Mouse (Mus musculus) hindbrain, embryonic 14.5 days (tissue): ENCODE data around the gene Dock2. TPM values are rescaled to one million over a fixed set of nuclear protein-coding genes. Genes with fewer than 3 reads are reported as not detected.

ENCODE experiments used
- ATAC-seq: fragments of 200-750 bp; cut with Nextera tagmentation; 2 replicates; pipeline ENCODE4 v1.8.0; 2017; ENCODE audit warnings: moderate number of reproducible peaks, mild to moderate bottlenecking, moderate TSS enrichment, moderate library complexity; ENCODE audit not compliant: low FRiP score
- DNase-seq: peaks from one replicate; pipeline ENCODE4 v3.0.0-alpha.2; 2015; ENCODE audit warnings: low spot score
- H3K27ac ChIP-seq: fragments of 300-500 bp; sonication (generic); 2 replicates; pipeline ENCODE4 v1.5.1; 2014; ENCODE audit warnings: mild to moderate bottlenecking, moderate library complexity
- H3K27me3 ChIP-seq: fragments of 300-500 bp; sonication (generic); 2 replicates; pipeline ENCODE4 v1.6.1; 2014; ENCODE audit warnings: mild to moderate bottlenecking, low read length, mixed read lengths; ENCODE audit not compliant: control insufficient read depth, insufficient read depth
- H3K36me3 ChIP-seq: fragments of 300-500 bp; sonication (generic); replicated peaks from 2 replicates; pipeline ENCODE4 v1.6.1; 2014; ENCODE audit not compliant: control insufficient read depth, insufficient read depth
- H3K4me1 ChIP-seq: fragments of 300-500 bp; sonication (generic); replicated peaks from 2 replicates; pipeline ENCODE4 v1.6.1; 2014; ENCODE audit warnings: antibody characterized with exemption, low read length, mixed read lengths; ENCODE audit not compliant: control insufficient read depth, insufficient read depth
- H3K4me2 ChIP-seq: fragments of 300-500 bp; sonication (generic); replicated peaks from 2 replicates; pipeline ENCODE4 v1.6.1; 2014; ENCODE audit warnings: mild to moderate bottlenecking, moderate library complexity
- H3K4me3 ChIP-seq: fragments of 300-500 bp; sonication (generic); replicated peaks from 2 replicates; pipeline ENCODE4 v1.5.1; 2014; ENCODE audit warnings: mild to moderate bottlenecking, low read length
- H3K9ac ChIP-seq: fragments of 300-500 bp; sonication (generic); 2 replicates; pipeline ENCODE4 v1.6.1; 2014
- H3K9me3 ChIP-seq: fragments of 300-500 bp; sonication (generic); 2 replicates; pipeline ENCODE4 v1.6.1; 2016; ENCODE audit warnings: low read length; ENCODE audit not compliant: control insufficient read depth
- WGBS: fragments of 180-500 bp; shearing (Covaris S2); extraction: QIAGEN DNeasy Blood & Tissue Kit; methylation state at CpG from one replicate; pipeline ENCODE4 v1.1.7; 2014; 5-methylcytosine and 5-hydroxymethylcytosine counted together
- polyA plus RNA-seq: library from polyadenylated mRNA; unstranded; fragments of >200 nt; fragmentation: Nextera tagmentation; extraction: Ambion mirVana; gene quantifications from 2 replicates; pipeline ENCODE4 v1.2.1, GENCODE M21; 2014

The Dock2 gene
- polyA plus RNA-seq, 1 experiment from 2014 or later, result 0.84 TPM

DNA sequence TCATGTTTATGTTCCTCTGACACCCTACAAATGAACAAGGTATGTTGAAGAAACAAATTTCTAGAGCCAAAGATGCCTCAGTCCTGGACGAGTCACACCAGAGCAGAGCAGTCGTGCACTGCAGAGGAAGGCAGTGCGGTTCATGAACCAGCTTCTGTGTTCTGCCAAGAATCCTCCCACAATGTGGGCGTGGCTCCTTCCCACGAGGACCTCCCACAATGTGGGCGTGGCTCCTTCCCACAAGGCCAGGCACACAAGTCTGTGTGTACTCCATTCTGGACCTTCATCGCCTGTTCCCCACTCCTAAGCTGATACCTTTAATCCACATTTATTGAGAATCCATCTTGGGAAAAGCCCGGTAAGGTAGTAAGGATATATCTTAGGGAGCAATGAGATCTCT is 8.2 kb upstream of the Dock2 start:
- H3K4me2 ChIP-seq, result no peak overlapping the region
- no peaks in the 10 kb centered on the region for H3K27me3 ChIP-seq

DNA sequence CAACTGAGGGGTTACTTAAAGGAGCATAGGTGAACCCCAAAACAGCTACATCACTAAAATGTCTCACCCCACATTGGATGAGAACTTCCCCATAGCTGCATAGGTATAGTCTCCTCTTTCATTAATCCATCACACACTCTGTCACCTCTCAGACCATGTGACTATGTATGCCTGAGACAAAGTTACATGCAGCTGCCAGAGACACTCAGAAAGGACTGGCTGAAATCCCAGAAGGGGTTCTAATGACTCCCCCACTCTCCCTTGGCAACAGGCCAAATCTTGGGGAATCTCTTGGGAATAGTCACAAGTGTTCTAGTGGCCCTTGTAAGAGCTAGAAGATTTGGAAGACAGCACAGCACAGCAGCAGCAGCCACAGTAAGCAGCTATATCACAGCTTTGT is 1.2 kb upstream of the Dock2 start:
- DNase-seq (no peak), ATAC-seq (no peak)
- H3K4me1 ChIP-seq, result no peaks in the 10 kb centered on the region
- no peaks in the 10 kb centered on the region for H3K36me3 ChIP-seq
- no peak overlapping the region for H3K27ac ChIP-seq
- no peak overlapping the region for H3K4me3 ChIP-seq
- no peaks in the 10 kb centered on the region for H3K27me3 ChIP-seq
- no peak overlapping the region for H3K4me2 ChIP-seq
- no peaks in the 10 kb centered on the region for H3K9me3 ChIP-seq
- no peak overlapping the region for H3K9ac ChIP-seq

More for the DNA sequence above, 8.2 kb upstream of the Dock2 start:
- no peaks in the 10 kb centered on the region for H3K4me1 ChIP-seq
- WGBS, result 67% methylated on average over 8 of the region's 8 CpGs
- no peak overlapping the region for H3K9ac ChIP-seq
- no peak for DNase-seq
- ATAC-seq, result no peak
- H3K27ac ChIP-seq, result no peak overlapping the region
- no peaks in the 10 kb centered on the region for H3K36me3 ChIP-seq
- H3K9me3 ChIP-seq, result no peaks in the 10 kb centered on the region
- H3K4me3 ChIP-seq, result no peak overlapping the region

DNA sequence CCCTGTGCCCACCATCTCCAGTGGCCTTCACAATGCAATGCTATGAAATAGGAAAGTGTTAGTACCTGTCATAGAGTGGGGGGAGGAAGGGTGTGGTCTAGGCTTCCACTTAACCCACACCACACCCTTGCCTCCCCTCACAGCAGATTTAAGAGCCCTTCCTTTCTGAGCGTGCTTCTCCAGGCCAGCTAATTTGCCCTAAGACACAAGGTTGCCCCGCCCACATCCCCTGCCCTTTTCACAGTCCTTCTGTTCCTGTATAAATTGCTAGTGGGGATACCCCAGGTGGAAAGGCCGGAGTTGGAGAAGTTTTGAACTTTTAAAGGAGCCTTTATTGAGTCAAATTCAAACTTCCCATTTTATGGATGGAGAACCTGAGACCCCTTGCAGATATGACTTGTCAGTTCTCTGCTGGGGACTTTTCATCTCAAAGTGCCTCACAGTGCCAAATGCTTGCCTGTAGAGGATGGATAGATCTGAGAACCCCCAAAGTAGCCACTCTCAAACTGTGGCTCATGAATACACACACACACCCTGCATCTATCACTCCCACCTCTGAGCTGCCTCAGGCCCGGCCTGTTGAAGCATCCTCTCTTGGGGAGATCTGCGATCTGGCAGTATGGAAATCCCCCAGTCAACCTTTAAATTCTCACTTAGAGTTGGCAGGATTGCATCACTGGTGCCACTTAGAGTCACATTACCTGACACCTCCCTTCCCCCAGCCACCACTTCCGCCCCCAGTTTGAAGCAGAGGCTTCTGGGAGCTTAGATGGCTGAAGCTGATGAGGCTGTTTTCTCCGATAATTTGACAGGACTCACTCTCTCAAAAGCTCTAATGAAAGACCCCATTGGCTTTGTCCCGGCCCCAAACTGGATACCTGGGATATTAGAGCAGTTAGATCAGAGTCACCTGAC is 919 bp downstream of the Dock2 start:
- ATAC-seq (no peak), DNase-seq (no peak)
- WGBS, result 87% methylated on average over 8 of the region's 8 CpGs
- Histone ChIP-seq H3K4me1 (no peaks in the 10 kb centered on the region), H3K27ac (no peak overlapping the region), H3K4me2 (no peak overlapping the region), H3K9ac (no peak overlapping the region), H3K4me3 (no peak overlapping the region), H3K9me3 (no peaks in the 10 kb centered on the region), H3K36me3 (no peaks in the 10 kb centered on the region), H3K27me3 (no peaks in the 10 kb centered on the region)

DNA sequence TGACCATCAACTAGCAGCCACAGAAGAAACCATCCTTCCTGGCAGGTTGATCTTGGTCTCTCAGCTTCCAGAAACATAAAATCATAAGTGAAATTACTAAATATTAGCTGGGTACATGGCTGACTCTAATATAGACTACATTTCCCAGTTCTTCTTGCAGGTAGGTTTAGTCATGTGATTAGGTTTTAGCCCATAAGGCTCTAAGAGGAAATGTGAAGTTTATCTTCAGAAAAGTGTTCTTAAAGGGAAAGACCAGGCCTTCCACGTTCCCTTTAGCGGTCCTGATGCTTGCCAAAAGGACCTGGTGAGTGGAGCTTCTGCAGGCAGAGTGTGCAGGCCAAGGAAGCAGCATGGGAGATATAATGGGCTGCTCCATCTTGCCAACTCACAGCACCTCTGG is 2.9 kb downstream of the Dock2 start:
- WGBS, result 92% methylated on average over 2 of the region's 2 CpGs
- Histone ChIP-seq H3K27ac (no peak overlapping the region), H3K9ac (no peak overlapping the region), H3K4me2 (no peak overlapping the region), H3K36me3 (no peaks in the 10 kb centered on the region), H3K27me3 (no peaks in the 10 kb centered on the region), H3K4me1 (no peaks in the 10 kb centered on the region), H3K4me3 (no peak overlapping the region), H3K9me3 (no peaks in the 10 kb centered on the region)
- no peak for ATAC-seq
- no peak for DNase-seq

- H3K4me2 ChIP-seq, result no peak overlapping the region
- no peaks in the 10 kb centered on the region for H3K36me3 ChIP-seq
- H3K4me1 ChIP-seq, result no peaks in the 10 kb centered on the region
- no peaks in the 10 kb centered on the region for H3K27me3 ChIP-seq
- no peak for ATAC-seq
- no peaks in the 10 kb centered on the region for H3K9me3 ChIP-seq
- no peak for DNase-seq
- 92% methylated on average over 4 of the region's 4 CpGs for WGBS
- no peak overlapping the region for H3K27ac ChIP-seq
- H3K4me3 ChIP-seq, result no peak overlapping the region
- no peak overlapping the region for H3K9ac ChIP-seq
These were observed 3.7 kb downstream of the Dock2 start for GRCm38 (mm10) chr11:34779966-34780365.

- Histone ChIP-seq H3K36me3 (no peaks in the 10 kb centered on the region), H3K9ac (no peak overlapping the region), H3K4me1 (no peaks in the 10 kb centered on the region), H3K4me2 (no peak overlapping the region), H3K27ac (no peak overlapping the region), H3K9me3 (no peaks in the 10 kb centered on the region), H3K27me3 (no peaks in the 10 kb centered on the region), H3K4me3 (no peak overlapping the region)
- no peak for ATAC-seq
- no peak for DNase-seq
- WGBS, result 81% methylated on average over 3 of the region's 3 CpGs
These were observed 5.3 kb downstream of the Dock2 start for GRCm38 (mm10) chr11:34778351-34778750.

DNA sequence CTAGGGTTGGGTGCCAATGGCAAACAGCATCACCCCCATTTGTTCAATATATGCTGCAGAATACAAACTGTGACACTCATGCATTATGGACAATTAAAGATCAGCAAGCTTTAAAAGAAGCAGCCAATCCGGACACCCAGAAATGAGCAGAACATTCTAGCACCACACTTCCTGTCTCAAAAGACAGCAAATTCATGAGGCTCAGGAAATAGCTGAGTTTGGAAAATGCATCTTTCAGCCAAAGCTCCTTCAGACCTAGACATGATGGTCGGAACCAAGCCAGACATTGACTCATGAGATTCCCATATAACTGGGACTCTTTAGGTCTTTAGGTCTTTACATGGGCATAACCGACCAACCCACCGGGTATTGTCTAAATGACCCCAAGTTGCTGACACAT is 6.2 kb downstream of the Dock2 start:
- no peak for ATAC-seq
- 86% methylated on average over 4 of the region's 4 CpGs for WGBS
- H3K27me3 ChIP-seq, result no peaks in the 10 kb centered on the region

DNA sequence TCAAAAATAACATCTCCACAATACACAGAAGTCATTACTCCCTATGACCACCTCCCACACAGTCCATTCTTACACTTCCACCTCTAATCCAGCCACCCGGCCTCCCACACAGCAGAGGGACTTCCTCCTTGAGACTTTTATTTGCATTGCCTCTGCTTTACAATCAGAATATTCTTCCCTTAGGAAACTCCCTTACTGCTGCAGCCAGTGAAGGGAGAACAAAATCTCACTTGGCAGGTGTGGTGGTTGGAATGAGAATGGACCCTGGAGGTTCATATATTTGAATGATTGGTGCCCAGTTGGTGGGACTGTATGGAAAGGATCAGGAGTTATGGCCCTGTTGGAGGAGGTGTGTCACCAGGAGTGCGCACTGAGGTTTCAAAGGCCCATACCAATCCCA is 7.6 kb downstream of the Dock2 start:
- H3K4me1 ChIP-seq, result no peaks in the 10 kb centered on the region
- no peak overlapping the region for H3K9ac ChIP-seq
- no peak for DNase-seq
- H3K4me2 ChIP-seq, result no peak overlapping the region
- no peak overlapping the region for H3K4me3 ChIP-seq
- no peaks in the 10 kb centered on the region for H3K9me3 ChIP-seq
- H3K36me3 ChIP-seq, result no peaks in the 10 kb centered on the region
- no peaks in the 10 kb centered on the region for H3K27me3 ChIP-seq
- H3K27ac ChIP-seq, result no peak overlapping the region
- no peak for ATAC-seq
- 88% methylated on average over 2 of the region's 2 CpGs for WGBS

More for the DNA sequence above, 6.2 kb downstream of the Dock2 start:
- Histone ChIP-seq H3K4me2 (no peak overlapping the region), H3K27ac (no peak overlapping the region), H3K9ac (no peak overlapping the region), H3K4me1 (no peaks in the 10 kb centered on the region), H3K36me3 (no peaks in the 10 kb centered on the region), H3K9me3 (no peaks in the 10 kb centered on the region), H3K4me3 (no peak overlapping the region)
- DNase-seq, result no peak

- DNase-seq, result no peak
- Histone ChIP-seq H3K36me3 (no peaks in the 10 kb centered on the region), H3K4me3 (no peak overlapping the region), H3K4me2 (no peak overlapping the region), H3K9me3 (no peaks in the 10 kb centered on the region), H3K27me3 (no peaks in the 10 kb centered on the region), H3K9ac (no peak overlapping the region), H3K4me1 (no peaks in the 10 kb centered on the region), H3K27ac (no peak overlapping the region)
- ATAC-seq, result no peak
- WGBS, result 44% methylated on average over 2 of the region's 2 CpGs
These were observed 9.1 kb downstream of the Dock2 start for GRCm38 (mm10) chr11:34774636-34775035.
